Mouse (Mus musculus): ENCODE measurements at regions not wholly inside any gene's neighbourhood (a gene's known extent, or its start where the extent isn't known, plus 50 kb on each side); places are given as distances from the start of the nearest gene placed in this dataset.

GRCm38 (mm10) chr5:43339671-43340070 lies 106.7 kb downstream of the Cpeb2 start:
- no peaks in the 10 kb centered on the region for H3K9me3 ChIP-seq
- no peak for ATAC-seq (ENCODE audit: low FRiP score)

GRCm38 (mm10) chr5:43341475-43341874 lies 108.5 kb downstream of the Cpeb2 start:
- Histone ChIP-seq H3K4me1 (no peaks in the 10 kb centered on the region), H3K27me3 (no peaks in the 10 kb centered on the region), H3K4me3 (replicated peaks) (no peak overlapping the region), H3K9ac (no peak overlapping the region), H3K9me3 (no peaks in the 10 kb centered on the region), H3K27ac (no peak overlapping the region), H3K36me3 (replicated peaks) (no peaks in the 10 kb centered on the region), H3K4me2 (no peak overlapping the region)
- no peak for ATAC-seq (ENCODE audit: low FRiP score)
- 91% methylated on average over 2 of the region's 2 CpGs for WGBS

More at GRCm38 (mm10) chr5:43339671-43340070, 106.7 kb downstream of the Cpeb2 start:
- Histone ChIP-seq H3K36me3 (replicated peaks) (no peaks in the 10 kb centered on the region), H3K27me3 (no peaks in the 10 kb centered on the region), H3K4me1 (no peaks in the 10 kb centered on the region), H3K4me2 (no peak overlapping the region), H3K4me3 (replicated peaks) (no peak overlapping the region), H3K9ac (no peak overlapping the region), H3K27ac (no peak overlapping the region)
- WGBS: 83% methylated on average over 7 of the region's 7 CpGs

GRCm38 (mm10) chr5:43344441-43344840 lies 111.5 kb downstream of the Cpeb2 start:
- Histone ChIP-seq H3K27ac (no peak overlapping the region), H3K4me2 (no peak overlapping the region), H3K9ac (no peak overlapping the region), H3K27me3 (no peaks in the 10 kb centered on the region), H3K36me3 (replicated peaks) (no peaks in the 10 kb centered on the region), H3K4me1 (no peaks in the 10 kb centered on the region), H3K4me3 (replicated peaks) (no peak overlapping the region), H3K9me3 (no peaks in the 10 kb centered on the region)
- 98% methylated on average over 1 of the region's 1 CpGs for WGBS
- no peak for ATAC-seq (ENCODE audit: low FRiP score)

GRCm38 (mm10) chr5:43350987-43351386 lies 118.0 kb downstream of the Cpeb2 start:
- H3K9me3 ChIP-seq: no peaks in the 10 kb centered on the region
- H3K27me3 ChIP-seq: no peaks in the 10 kb centered on the region
- peaks cover 14% of the 10 kb centered on the region for H3K4me1 ChIP-seq
- H3K4me2 ChIP-seq: no peak overlapping the region
- H3K27ac ChIP-seq: no peak overlapping the region
- no peak overlapping the region for H3K4me3 ChIP-seq (replicated peaks)
- H3K36me3 ChIP-seq (replicated peaks): no peaks in the 10 kb centered on the region
- ATAC-seq (ENCODE audit: low FRiP score): no peak
- no peak overlapping the region for H3K9ac ChIP-seq
- 89% methylated on average over 2 of the region's 2 CpGs for WGBS

- Histone ChIP-seq H3K9ac (no peak overlapping the region), H3K4me1 (peaks cover 14% of the 10 kb centered on the region), H3K4me2 (no peak overlapping the region), H3K27ac (no peak overlapping the region), H3K36me3 (replicated peaks) (no peaks in the 10 kb centered on the region), H3K27me3 (no peaks in the 10 kb centered on the region), H3K9me3 (no peaks in the 10 kb centered on the region), H3K4me3 (replicated peaks) (no peak overlapping the region)
- 74% methylated on average over 23 of the region's 23 CpGs for WGBS
- no peak for ATAC-seq (ENCODE audit: low FRiP score)
These were observed 120.3 kb downstream of the Cpeb2 start for GRCm38 (mm10) chr5:43353021-43353990.

- H3K9me3 ChIP-seq: no peaks in the 10 kb centered on the region
- H3K9ac ChIP-seq: peak overlapping the region; percentile 21; the same call in 1 of the 2 replicates
- no peaks in the 10 kb centered on the region for H3K27me3 ChIP-seq
- H3K4me2 ChIP-seq: peak overlapping the region; percentile 56
- peak overlapping the region; percentile 35 for H3K4me3 ChIP-seq (replicated peaks)
- 0 out of 2 replicates have a peak, but pooled peaks have one; percentile 1 for ATAC-seq (ENCODE audit: low FRiP score)
- WGBS: 53% methylated on average over 14 of the region's 14 CpGs
- no peaks in the 10 kb centered on the region for H3K36me3 ChIP-seq (replicated peaks)
- peaks cover 14% of the 10 kb centered on the region for H3K4me1 ChIP-seq
- H3K27ac ChIP-seq: no peak overlapping the region
These were observed 121.5 kb downstream of the Cpeb2 start for GRCm38 (mm10) chr5:43354351-43354942.

GRCm38 (mm10) chr5:43355026-43355580 lies 122.1 kb downstream of the Cpeb2 start:
- Histone ChIP-seq H3K4me3 (replicated peaks) (peak overlapping the region; percentile 35), H3K9ac (peak overlapping the region; percentile 21; the same call in 1 of the 2 replicates), H3K9me3 (no peaks in the 10 kb centered on the region), H3K27ac (peak overlapping the region; percentile 77), H3K4me2 (peak overlapping the region; percentile 56), H3K4me1 (peaks cover 14% of the 10 kb centered on the region), H3K36me3 (replicated peaks) (no peaks in the 10 kb centered on the region), H3K27me3 (no peaks in the 10 kb centered on the region)
- peak; percentile 97 for ATAC-seq (ENCODE audit: low FRiP score)
- WGBS: 2% methylated on average over 12 of the region's 12 CpGs

- Histone ChIP-seq H3K27me3 (no peaks in the 10 kb centered on the region), H3K36me3 (replicated peaks) (no peaks in the 10 kb centered on the region), H3K4me3 (replicated peaks) (no peak overlapping the region), H3K9me3 (no peaks in the 10 kb centered on the region), H3K4me2 (peak overlapping the region; percentile 56), H3K27ac (peak overlapping the region; percentile 77; the same call in 1 of the 2 replicates), H3K4me1 (peaks cover 14% of the 10 kb centered on the region), H3K9ac (no peak overlapping the region)
- no peak for ATAC-seq (ENCODE audit: low FRiP score)
- WGBS: 83% methylated on average over 16 of the region's 16 CpGs
These were observed 122.9 kb downstream of the Cpeb2 start for GRCm38 (mm10) chr5:43355832-43356231.

- H3K27ac ChIP-seq: no peak overlapping the region
- no peak overlapping the region for H3K4me3 ChIP-seq (replicated peaks)
- H3K36me3 ChIP-seq (replicated peaks): no peaks in the 10 kb centered on the region
- no peaks in the 10 kb centered on the region for H3K27me3 ChIP-seq
- WGBS: 84% methylated on average over 5 of the region's 5 CpGs
- no peak overlapping the region for H3K4me2 ChIP-seq
- H3K4me1 ChIP-seq: peaks cover 14% of the 10 kb centered on the region
- no peaks in the 10 kb centered on the region for H3K9me3 ChIP-seq
- no peak for ATAC-seq (ENCODE audit: low FRiP score)
- no peak overlapping the region for H3K9ac ChIP-seq
These were observed 124.2 kb downstream of the Cpeb2 start for GRCm38 (mm10) chr5:43357100-43357680.

GRCm38 (mm10) chr5:43357901-43358300 lies 124.9 kb downstream of the Cpeb2 start:
- peaks cover 14% of the 10 kb centered on the region for H3K4me1 ChIP-seq
- H3K27me3 ChIP-seq: no peaks in the 10 kb centered on the region
- H3K36me3 ChIP-seq (replicated peaks): no peaks in the 10 kb centered on the region
- no peak overlapping the region for H3K27ac ChIP-seq
- no peak overlapping the region for H3K4me3 ChIP-seq (replicated peaks)
- H3K9ac ChIP-seq: no peak overlapping the region
- H3K4me2 ChIP-seq: no peak overlapping the region
- ATAC-seq (ENCODE audit: low FRiP score): no peak
- no peaks in the 10 kb centered on the region for H3K9me3 ChIP-seq
- 91% methylated on average over 5 of the region's 5 CpGs for WGBS

GRCm38 (mm10) chr5:43358928-43359765 lies 126.2 kb downstream of the Cpeb2 start:
- Histone ChIP-seq H3K9ac (no peak overlapping the region), H3K36me3 (replicated peaks) (no peaks in the 10 kb centered on the region), H3K9me3 (no peaks in the 10 kb centered on the region), H3K27me3 (no peaks in the 10 kb centered on the region), H3K4me2 (no peak overlapping the region), H3K4me1 (peaks cover 14% of the 10 kb centered on the region), H3K4me3 (replicated peaks) (no peak overlapping the region), H3K27ac (no peak overlapping the region)
- 65% methylated on average over 7 of the region's 7 CpGs for WGBS
- ATAC-seq (ENCODE audit: low FRiP score): no peak
